8 mouse cellular contexts compared by ENCODE assay signal in genomic region chr7:49145749-49146670, GRCm38 (mm10).
DNase-seq lines count a peak whose midpoint lies in the region; TF ChIP-seq lines count a peak whose summit lies in the region.

No protein-coding gene starts in this region.

- no peaks in the 10 kb centered on the region for H3K4me1 ChIP-seq in spleen, adult 2 months (ENCODE audit: control insufficient read depth, insufficient read depth, insufficient read length)
- peaks cover 14% of the 10 kb centered on the region for H3K4me1 ChIP-seq in heart, adult 2 months (ENCODE audit: control insufficient read depth, insufficient read depth, low read length)

- intact Hi-C loops in heart, adult 2 months (cut with DNase I) = loop anchor here (1.0 to 2.0 kb wide), 2 partner anchors 62 to 101 kb away; no protein-coding TSS in a partner anchor

- no peak overlapping the region for H3K4me3 ChIP-seq in spleen, adult 2 months (ENCODE audit: extremely low read depth, insufficient read depth, insufficient read length)
- no peak overlapping the region for H3K4me3 ChIP-seq in heart, adult 2 months

- DNase-seq in spleen, adult 2 months (ENCODE audit: low read depth in 1 of 2, low spot score in 2 of 2) = no peak
- DNase-seq in spleen, postnatal 14 days (ENCODE audit: low spot score in 2 of 2) = no peak
- peak; percentile 57 to 83 for DNase-seq in heart, adult 2 months
- peak; percentile 34 for DNase-seq in kidney, adult 9 months
- DNase-seq in lung, adult 18-20 months = peak; percentile 78 to 83
- DNase-seq in right cerebral cortex, postnatal 10 days (ENCODE audit: low spot score in 2 of 2) = peak; percentile 79 to 83
- DNase-seq in urinary bladder, postnatal 4 days (ENCODE audit: low spot score in 2 of 2) = no peak
- DNase-seq in embryo, embryonic 11 days = no peak

- H3K27ac ChIP-seq in spleen, adult 2 months (ENCODE audit: insufficient read depth, low read length) = peak overlapping the region; percentile 32; the same call in 1 of the 2 replicates
- peak overlapping the region; percentile 69 for H3K27ac ChIP-seq in heart, adult 2 months

- TF ChIP-seq EP300 in heart, adult 2 months (IDR thresholded peaks at IDR 0.05; ENCODE audit: insufficient read depth, low read depth, low read length) = peak; percentile 60

- H3K79me2 ChIP-seq in heart, adult 2 months (replicated peaks; ENCODE audit: control insufficient read depth, insufficient read depth, low read length) = no peaks in the 10 kb centered on the region

- TF ChIP-seq CTCF in spleen, adult 2 months (IDR thresholded peaks at IDR 0.05; ENCODE audit: extremely low read depth, insufficient read depth, insufficient read length, insufficient replicate concordance) = no peak
- peak; percentile 33 for TF ChIP-seq CTCF in heart, adult 2 months (IDR thresholded peaks at IDR 0.05)

- TF ChIP-seq POLR2A in spleen, adult 2 months (IDR thresholded peaks at IDR 0.05; ENCODE audit: low read depth, low read length) = no peak
- TF ChIP-seq POLR2A in heart, adult 2 months (IDR thresholded peaks at IDR 0.05; ENCODE audit: insufficient read depth, low read depth, low read length) = no peak

- 37% methylated on average over 22 of the region's 22 CpGs for WGBS in spleen, adult 2 months
- WGBS in heart, adult 2 months = 10% methylated on average over 22 of the region's 22 CpGs

- no peaks in the 10 kb centered on the region; the same call in 1 of the 2 replicates for H3K27me3 ChIP-seq in spleen, adult 2 months (ENCODE audit: control insufficient read depth, insufficient read depth, low read length)
- H3K27me3 ChIP-seq in heart, adult 2 months (ENCODE audit: control insufficient read depth, insufficient read depth, low read length) = no peaks in the 10 kb centered on the region

- no peaks in the 10 kb centered on the region for H3K36me3 ChIP-seq in spleen, adult 2 months (ENCODE audit: control insufficient read depth, insufficient read depth, low read length)
- H3K36me3 ChIP-seq in heart, adult 2 months (ENCODE audit: control insufficient read depth, insufficient read depth, low read length) = peaks cover 2% of the 10 kb centered on the region

- H3K9ac ChIP-seq in heart, adult 2 months (ENCODE audit: low read depth, low read length) = no peak overlapping the region

Comparison
In these comparisons a context has a peak if more than half of its experiments do, and no peak if none do; other contexts are left out.
1. DNase-seq: peak in heart, adult 2 months (2 of 2), kidney, adult 9 months (single experiment), lung, adult 18-20 months (2 of 2) and right cerebral cortex, postnatal 10 days (2 of 2); none in spleen, adult 2 months (0 of 2), spleen, postnatal 14 days (0 of 2), urinary bladder, postnatal 4 days (0 of 2) and embryo, embryonic 11 days (single experiment).